Mouse (Mus musculus): ENCODE results near the gene Crtc2.

GRCm38 (mm10) chr3:90263121-90263771 lies 9.3 kb downstream of the Crtc2 start:
- TF ChIP-seq CTCF (IDR thresholded peaks at IDR 0.05; ENCODE audit: low read depth, low read length) (no peak), POLR2A (IDR thresholded peaks at IDR 0.05; ENCODE audit: borderline replicate concordance, low read depth, low read length) (no peak)

All from bone marrow macrophage, adult 2 months (primary cell).